Mouse (Mus musculus) central nervous system, embryonic 14 days (tissue): ENCODE data around the gene Fbxl16. TPM values are rescaled to one million over a fixed set of nuclear protein-coding genes. Genes with fewer than 3 reads are reported as not detected.

Experiments
- polyA plus RNA-seq: library from polyadenylated mRNA; depleted of rRNA; stranded (reverse); fragments of >200 nt; gene quantifications from 2 replicates; pipeline ENCODE4 v1.2.3, GENCODE M21; 2012; rRNA removed

The Fbxl16 gene
- polyA plus RNA-seq, 1 experiment, result 64.7 TPM

Other genes with a start within 250 kb of the Fbxl16 start
- 11.4 and 14.6 TPM in 2 replicates for gene Sox8, start 238.4 kb upstream of the Fbxl16 start, polyA plus RNA-seq
- gene Lmf1, start 230.0 kb upstream of the Fbxl16 start, polyA plus RNA-seq, result 10.7 and 12.7 TPM in 2 replicates
- 1.1 and 2.1 TPM in 2 replicates for gene Gng13, start 91.9 kb upstream of the Fbxl16 start, polyA plus RNA-seq
- 16.3 and 17.3 TPM in 2 replicates for gene Chtf18, start 81.7 kb upstream of the Fbxl16 start, polyA plus RNA-seq
- 44.1 and 45.9 TPM in 2 replicates for gene Rpusd1, start 81.4 kb upstream of the Fbxl16 start, polyA plus RNA-seq
- 0.11 and 0.15 TPM in 2 replicates for gene Mslnl, start 73.0 kb upstream of the Fbxl16 start, polyA plus RNA-seq
- gene Msln, start 54.7 kb upstream of the Fbxl16 start, polyA plus RNA-seq, result 0.14 and 0.25 TPM in 2 replicates
- 25.3 and 26.7 TPM in 2 replicates for gene Narfl, start 35.3 kb upstream of the Fbxl16 start, polyA plus RNA-seq
- gene Haghl, start 23.4 kb upstream of the Fbxl16 start, polyA plus RNA-seq, result 214 and 220 TPM in 2 replicates
- 0.04 and 0.11 TPM in 2 replicates for gene Ccdc78, start 22.5 kb upstream of the Fbxl16 start, polyA plus RNA-seq
- gene Fam173a, start 16.2 kb upstream of the Fbxl16 start, polyA plus RNA-seq, result 106 and 110 TPM in 2 replicates
- 0.18 TPM in 1 of 2 replicates, not detected in the other for gene AC134908.4, start 13.4 kb upstream of the Fbxl16 start, polyA plus RNA-seq
- 101 TPM in 2 replicates for gene Metrn, start 11.9 kb upstream of the Fbxl16 start, polyA plus RNA-seq
- gene Wdr24, start 14.5 kb downstream of the Fbxl16 start, polyA plus RNA-seq, result 48.6 and 49.3 TPM in 2 replicates
- 82.0 and 84.1 TPM in 2 replicates for gene Jmjd8, start 19.8 kb downstream of the Fbxl16 start, polyA plus RNA-seq
- gene Stub1, start 24.3 kb downstream of the Fbxl16 start, polyA plus RNA-seq, result 303 and 324 TPM in 2 replicates
- 51.1 and 59.5 TPM in 2 replicates for gene Rhbdl1, start 28.2 kb downstream of the Fbxl16 start, polyA plus RNA-seq
- 27.5 and 27.9 TPM in 2 replicates for gene Gm20683, start 32.7 kb downstream of the Fbxl16 start, polyA plus RNA-seq
- 94.8 and 98.3 TPM in 2 replicates for gene Rhot2, start 35.8 kb downstream of the Fbxl16 start, polyA plus RNA-seq
- 57.9 and 59.3 TPM in 2 replicates for gene Wdr90, start 52.4 kb downstream of the Fbxl16 start, polyA plus RNA-seq
- 10.1 and 10.9 TPM in 2 replicates for gene Mcrip2, start 59.7 kb downstream of the Fbxl16 start, polyA plus RNA-seq
- 71.8 and 76.2 TPM in 2 replicates for gene Mettl26, start 66.0 kb downstream of the Fbxl16 start, polyA plus RNA-seq
- 0.86 and 1.0 TPM in 2 replicates for gene Wfikkn1, start 71.8 kb downstream of the Fbxl16 start, polyA plus RNA-seq
- gene Rab40c, start 110.6 kb downstream of the Fbxl16 start, polyA plus RNA-seq, result 70.6 and 80.8 TPM in 2 replicates
- 95.7 and 101 TPM in 2 replicates for gene Pigq, start 135.9 kb downstream of the Fbxl16 start, polyA plus RNA-seq
- gene Nhlrc4, start 135.9 kb downstream of the Fbxl16 start, polyA plus RNA-seq, result 0.11 and 0.34 TPM in 2 replicates
- gene A930017K11Rik, start 143.5 kb downstream of the Fbxl16 start, polyA plus RNA-seq, result 0.41 and 0.68 TPM in 2 replicates
- 43.8 and 45.6 TPM in 2 replicates for gene Capn15, start 176.7 kb downstream of the Fbxl16 start, polyA plus RNA-seq